Mouse (Mus musculus) embryonic facial prominence, embryonic 10.5 days (tissue): ENCODE measurements around the gene Fam129a. TPM values are rescaled to one million over a fixed set of nuclear protein-coding genes. Genes with fewer than 3 reads are reported as not detected.

Source experiments
- DNase-seq: peaks from one replicate; pipeline ENCODE4 v3.0.0-alpha.2; 2017; ENCODE audit warnings: low spot score
- H3K27ac ChIP-seq: fragments of 300-500 bp; sonication (generic); replicated peaks from 2 replicates; pipeline ENCODE4 v1.5.1; 2016; ENCODE audit warnings: mild to moderate bottlenecking
- H3K27me3 ChIP-seq: fragments of 300-500 bp; sonication (generic); replicated peaks from 2 replicates; pipeline ENCODE4 v1.6.1; 2016; ENCODE audit warnings: low read depth, mild to moderate bottlenecking; ENCODE audit not compliant: poor library complexity, severe bottlenecking
- H3K36me3 ChIP-seq: fragments of 300-500 bp; sonication (generic); replicated peaks from 2 replicates; pipeline ENCODE4 v1.6.1; 2016; ENCODE audit warnings: mild to moderate bottlenecking, moderate library complexity
- H3K4me1 ChIP-seq: fragments of 300-500 bp; sonication (generic); 2 replicates; pipeline ENCODE4 v1.6.1; 2016
- H3K4me3 ChIP-seq: fragments of 300-500 bp; sonication (generic); 2 replicates; pipeline ENCODE4 v1.5.1; 2016; ENCODE audit warnings: mild to moderate bottlenecking, moderate library complexity
- H3K9me3 ChIP-seq: fragments of 300-500 bp; sonication (generic); 2 replicates; pipeline ENCODE4 v1.6.1; 2016; ENCODE audit warnings: mild to moderate bottlenecking
- WGBS: fragments of 180-500 bp; shearing (Covaris S2); methylation state at CpG from one replicate; pipeline ENCODE4 v1.1.7; 2016; 5-methylcytosine and 5-hydroxymethylcytosine counted together
- polyA plus RNA-seq: library from polyadenylated mRNA; unstranded; fragments of >200 nt; fragmentation: Nextera tagmentation; extraction: Ambion mirVana; gene quantifications from 2 replicates; pipeline ENCODE4 v1.2.1, GENCODE M21; 2016

Gene Fam129a
- polyA plus RNA-seq, 1 experiment from 2014 or later: 1.00 TPM

GRCm38 (mm10) chr1:151568682-151569081 lies 2.3 kb upstream of the Fam129a start:
- WGBS: 68% methylated on average over 7 of the region's 7 CpGs
- Histone ChIP-seq H3K9me3 (no peaks in the 10 kb centered on the region), H3K36me3 (no peaks in the 10 kb centered on the region), H3K4me1 (peaks cover 19% of the 10 kb centered on the region), H3K4me3 (no peak overlapping the region), H3K27me3 (peaks cover 48% of the 10 kb centered on the region), H3K27ac (no peak overlapping the region)
- no peak for DNase-seq

GRCm38 (mm10) chr1:151571838-151572578 lies 1.0 kb downstream of the Fam129a start:
- no peaks in the 10 kb centered on the region for H3K36me3 ChIP-seq
- peak overlapping the region; percentile 75 for H3K27ac ChIP-seq
- H3K4me3 ChIP-seq: peak overlapping the region; percentile 62
- peaks cover 19% of the 10 kb centered on the region for H3K4me1 ChIP-seq
- 22% methylated on average over 10 of the region's 10 CpGs for WGBS
- H3K27me3 ChIP-seq: peaks cover 48% of the 10 kb centered on the region
- no peak for DNase-seq
- H3K9me3 ChIP-seq: no peaks in the 10 kb centered on the region

GRCm38 (mm10) chr1:151572601-151573320 lies 1.8 kb downstream of the Fam129a start:
- no peak for DNase-seq
- Histone ChIP-seq H3K4me3 (no peak overlapping the region), H3K36me3 (no peaks in the 10 kb centered on the region), H3K27ac (no peak overlapping the region), H3K27me3 (peaks cover 48% of the 10 kb centered on the region), H3K4me1 (peaks cover 19% of the 10 kb centered on the region), H3K9me3 (no peaks in the 10 kb centered on the region)
- WGBS: 79% methylated on average over 7 of the region's 7 CpGs

- 83% methylated on average over 8 of the region's 8 CpGs for WGBS
- H3K4me1 ChIP-seq: peaks cover 2% of the 10 kb centered on the region; the same call in 1 of the 2 replicates
- no peaks in the 10 kb centered on the region for H3K36me3 ChIP-seq
- no peak overlapping the region for H3K27ac ChIP-seq
- H3K9me3 ChIP-seq: no peaks in the 10 kb centered on the region
- no peak for DNase-seq
- no peak overlapping the region for H3K4me3 ChIP-seq
- H3K27me3 ChIP-seq: no peaks in the 10 kb centered on the region
These were observed 9.4 kb downstream of the Fam129a start for GRCm38 (mm10) chr1:151580200-151580982.

GRCm38 (mm10) chr1:151581454-151581853 lies 10.5 kb downstream of the Fam129a start:
- Histone ChIP-seq H3K9me3 (no peaks in the 10 kb centered on the region), H3K4me1 (peaks cover 2% of the 10 kb centered on the region; the same call in 1 of the 2 replicates), H3K4me3 (no peak overlapping the region), H3K27ac (no peak overlapping the region), H3K27me3 (no peaks in the 10 kb centered on the region), H3K36me3 (no peaks in the 10 kb centered on the region)
- DNase-seq: no peak
- 91% methylated on average over 6 of the region's 6 CpGs for WGBS

- H3K4me3 ChIP-seq: no peak overlapping the region
- H3K9me3 ChIP-seq: no peaks in the 10 kb centered on the region
- no peak overlapping the region for H3K27ac ChIP-seq
- peaks cover 2% of the 10 kb centered on the region; the same call in 1 of the 2 replicates for H3K4me1 ChIP-seq
- no peak for DNase-seq
- no peaks in the 10 kb centered on the region for H3K27me3 ChIP-seq
- WGBS: 75% methylated on average over 4 of the region's 4 CpGs
- H3K36me3 ChIP-seq: no peaks in the 10 kb centered on the region
These were observed 11.0 kb downstream of the Fam129a start for GRCm38 (mm10) chr1:151581977-151582376.

GRCm38 (mm10) chr1:151583457-151584181 lies 12.6 kb downstream of the Fam129a start:
- no peaks in the 10 kb centered on the region for H3K27me3 ChIP-seq
- peaks cover 2% of the 10 kb centered on the region; the same call in 1 of the 2 replicates for H3K4me1 ChIP-seq
- no peaks in the 10 kb centered on the region for H3K9me3 ChIP-seq
- no peak overlapping the region for H3K4me3 ChIP-seq
- H3K27ac ChIP-seq: no peak overlapping the region
- WGBS: 65% methylated on average over 8 of the region's 8 CpGs
- DNase-seq: no peak
- no peaks in the 10 kb centered on the region for H3K36me3 ChIP-seq

GRCm38 (mm10) chr1:151584182-151584471 lies 13.1 kb downstream of the Fam129a start:
- 66% methylated on average over 1 of the region's 1 CpGs for WGBS
- Histone ChIP-seq H3K36me3 (no peaks in the 10 kb centered on the region), H3K4me1 (peaks cover 2% of the 10 kb centered on the region; the same call in 1 of the 2 replicates), H3K4me3 (no peak overlapping the region), H3K27me3 (no peaks in the 10 kb centered on the region), H3K27ac (no peak overlapping the region), H3K9me3 (no peaks in the 10 kb centered on the region)
- no peak for DNase-seq

- H3K27me3 ChIP-seq: no peaks in the 10 kb centered on the region
- peaks cover 2% of the 10 kb centered on the region; the same call in 1 of the 2 replicates for H3K4me1 ChIP-seq
- no peak overlapping the region for H3K27ac ChIP-seq
- no peaks in the 10 kb centered on the region for H3K36me3 ChIP-seq
- 73% methylated on average over 11 of the region's 11 CpGs for WGBS
- no peak for DNase-seq
- H3K9me3 ChIP-seq: no peaks in the 10 kb centered on the region
- no peak overlapping the region for H3K4me3 ChIP-seq
These were observed 13.7 kb downstream of the Fam129a start for GRCm38 (mm10) chr1:151584565-151585216.

- DNase-seq: no peak
- Histone ChIP-seq H3K4me3 (no peak overlapping the region), H3K9me3 (no peaks in the 10 kb centered on the region), H3K27me3 (no peaks in the 10 kb centered on the region), H3K27ac (no peak overlapping the region), H3K4me1 (peaks cover 2% of the 10 kb centered on the region; the same call in 1 of the 2 replicates), H3K36me3 (no peaks in the 10 kb centered on the region)
- WGBS: 81% methylated on average over 4 of the region's 4 CpGs
These were observed 14.7 kb downstream of the Fam129a start for GRCm38 (mm10) chr1:151585647-151586046.

- Histone ChIP-seq H3K27ac (no peak overlapping the region), H3K9me3 (no peaks in the 10 kb centered on the region), H3K36me3 (no peaks in the 10 kb centered on the region), H3K4me3 (no peak overlapping the region), H3K4me1 (no peaks in the 10 kb centered on the region), H3K27me3 (no peaks in the 10 kb centered on the region)
- DNase-seq: no peak
- WGBS: 85% methylated on average over 13 of the region's 13 CpGs
These were observed 21.4 kb downstream of the Fam129a start for GRCm38 (mm10) chr1:151592085-151593017.
